ENCODE assay signal across 8 mouse cellular contexts in genomic region chr12:109528263-109528545, GRCm38 (mm10).
DNase-seq lines count a peak whose midpoint lies in the region; ATAC-seq and TF ChIP-seq lines count a peak whose summit lies in the region.

No protein-coding gene starts in this region.

- H3K4me3 ChIP-seq in heart, embryonic 10.5 days, result peak overlapping the region; percentile 55
- H3K4me3 ChIP-seq in heart, adult 2 months, result no peak overlapping the region
- H3K4me3 ChIP-seq in hindbrain, embryonic 13.5 days, result peak overlapping the region; percentile 31
- no peak overlapping the region for H3K4me3 ChIP-seq in liver, postnatal 0 days (ENCODE audit: low read depth, low read length)

- peaks cover 38% of the 10 kb centered on the region for H3K4me1 ChIP-seq in heart, embryonic 10.5 days
- no peaks in the 10 kb centered on the region for H3K4me1 ChIP-seq in heart, adult 2 months (ENCODE audit: control insufficient read depth, insufficient read depth, low read length)
- peaks cover 6% of the 10 kb centered on the region; the same call in 1 of the 2 replicates for H3K4me1 ChIP-seq in hindbrain, embryonic 13.5 days (replicated peaks)
- peaks cover 34% of the 10 kb centered on the region for H3K4me1 ChIP-seq in liver, postnatal 0 days (ENCODE audit: insufficient read depth)

- no peak for TF ChIP-seq EP300 in heart, adult 2 months (IDR thresholded peaks at IDR 0.05; ENCODE audit: insufficient read depth, low read depth, low read length)
- no peak for TF ChIP-seq EP300 in liver, postnatal 0 days (IDR thresholded peaks at IDR 0.05; ENCODE audit: low read depth)

- no peaks in the 10 kb centered on the region for H3K36me3 ChIP-seq in heart, embryonic 10.5 days
- H3K36me3 ChIP-seq in heart, adult 2 months (ENCODE audit: control insufficient read depth, insufficient read depth, low read length), result no peaks in the 10 kb centered on the region
- H3K36me3 ChIP-seq in hindbrain, embryonic 13.5 days, result peaks cover 5% of the 10 kb centered on the region
- H3K36me3 ChIP-seq in liver, postnatal 0 days (replicated peaks; ENCODE audit: insufficient read depth, low read length), result no peaks in the 10 kb centered on the region

- intact Hi-C loops in heart, adult 2 months (cut with DNase I), result no loop called here

- no peak for TF ChIP-seq CTCF in heart, adult 2 months (IDR thresholded peaks at IDR 0.05)
- TF ChIP-seq CTCF in liver, postnatal 0 days (IDR thresholded peaks at IDR 0.05; ENCODE audit: low read depth), result no peak

- DNase-seq in heart, embryonic 10.5 days (ENCODE audit: low spot score), result no peak
- no peak for DNase-seq in heart, adult 2 months
- peak; percentile 55 to 59 for DNase-seq in adrenal gland, postnatal 36 days
- DNase-seq in liver, postnatal 0 days, result no peak
- no peak for DNase-seq in B cell, adult 2 months
- no peak for DNase-seq in spleen, postnatal 14 days (ENCODE audit: low spot score in 2 of 2)
- DNase-seq in layer of hippocampus, adult 18-20 months (ENCODE audit: low spot score in 2 of 2), result no peak

- H3K27me3 ChIP-seq in heart, embryonic 10.5 days (ENCODE audit: insufficient read depth, poor library complexity, severe bottlenecking), result no peaks in the 10 kb centered on the region
- H3K27me3 ChIP-seq in heart, adult 2 months (ENCODE audit: control insufficient read depth, insufficient read depth, low read length), result no peaks in the 10 kb centered on the region
- H3K27me3 ChIP-seq in hindbrain, embryonic 13.5 days, result peaks cover 24% of the 10 kb centered on the region; the same call in 1 of the 2 replicates
- no peaks in the 10 kb centered on the region for H3K27me3 ChIP-seq in liver, postnatal 0 days (ENCODE audit: insufficient read depth, low read length)

- H3K79me2 ChIP-seq in heart, adult 2 months (replicated peaks; ENCODE audit: control insufficient read depth, insufficient read depth, low read length), result no peaks in the 10 kb centered on the region

- H3K27ac ChIP-seq in heart, embryonic 10.5 days, result peak overlapping the region; percentile 70
- H3K27ac ChIP-seq in heart, adult 2 months, result no peak overlapping the region
- H3K27ac ChIP-seq in hindbrain, embryonic 13.5 days, result no peak overlapping the region
- H3K27ac ChIP-seq in liver, postnatal 0 days (ENCODE audit: low read depth), result no peak overlapping the region

- H3K4me2 ChIP-seq in hindbrain, embryonic 13.5 days, result peak overlapping the region; percentile 48
- H3K4me2 ChIP-seq in liver, postnatal 0 days (ENCODE audit: low read depth, low read length), result peak overlapping the region; percentile 41

- no peak overlapping the region for H3K9ac ChIP-seq in heart, adult 2 months (ENCODE audit: low read depth, low read length)
- H3K9ac ChIP-seq in hindbrain, embryonic 13.5 days, result no peak overlapping the region
- no peak overlapping the region for H3K9ac ChIP-seq in liver, postnatal 0 days (replicated peaks)

- no peak for ATAC-seq in hindbrain, embryonic 13.5 days (ENCODE audit: low FRiP score)
- ATAC-seq in liver, postnatal 0 days, result peak; percentile 7; the same call in 1 of the 2 replicates

- no peak for TF ChIP-seq POLR2A in heart, adult 2 months (IDR thresholded peaks at IDR 0.05; ENCODE audit: insufficient read depth, low read depth, low read length)

- peaks cover 32% of the 10 kb centered on the region for H3K9me3 ChIP-seq in heart, embryonic 10.5 days
- H3K9me3 ChIP-seq in hindbrain, embryonic 13.5 days, result peaks cover 29% of the 10 kb centered on the region
- no peaks in the 10 kb centered on the region for H3K9me3 ChIP-seq in liver, postnatal 0 days (ENCODE audit: low read length)

- 49% methylated on average over 27 of the region's 27 CpGs for WGBS in heart, embryonic 10.5 days
- 46% methylated on average over 27 of the region's 27 CpGs for WGBS in heart, adult 2 months
- WGBS in hindbrain, embryonic 13.5 days, result 52% methylated on average over 27 of the region's 27 CpGs
- WGBS in liver, postnatal 0 days (ENCODE audit: insufficient replicate concordance), result 46% methylated on average over 27 of the region's 27 CpGs

Comparison
In these comparisons a context has a peak if more than half of its experiments do, and no peak if none do; other contexts are left out.
1. H3K4me3 ChIP-seq: peak in heart, embryonic 10.5 days (single experiment) and hindbrain, embryonic 13.5 days (single experiment); none in heart, adult 2 months (single experiment) and liver, postnatal 0 days (single experiment).
2. DNase-seq: peak in adrenal gland, postnatal 36 days (2 of 2); none in heart, embryonic 10.5 days (single experiment), heart, adult 2 months (0 of 2), liver, postnatal 0 days (single experiment), B cell, adult 2 months (0 of 2), spleen, postnatal 14 days (0 of 2) and layer of hippocampus, adult 18-20 months (0 of 2).